In the genomic region with DNA sequence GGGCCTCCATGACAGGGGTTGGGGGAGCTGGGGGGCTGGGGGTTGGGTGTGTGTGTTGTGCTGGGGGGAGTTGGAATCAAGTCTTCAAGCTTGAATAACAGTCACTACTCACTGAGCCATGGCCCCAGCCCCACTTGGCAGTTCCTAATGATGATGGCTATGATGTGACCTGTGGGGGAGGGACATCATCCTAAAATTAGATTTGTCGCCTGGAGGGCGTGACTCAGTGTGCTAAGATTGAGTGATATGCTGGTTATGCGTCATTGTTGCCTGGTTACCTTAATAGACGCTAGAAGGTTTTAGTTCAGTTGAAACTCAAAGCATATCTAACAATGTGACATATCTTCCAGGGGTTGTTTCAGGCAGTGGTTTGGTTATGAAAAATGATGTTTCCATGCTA, we compare ENCODE assay signal across 16 mouse cellular contexts. TPM values are rescaled to one million over a fixed set of nuclear protein-coding genes. Genes with fewer than 3 reads are reported as not detected.
DNase-seq lines count a peak whose midpoint lies in the region; ATAC-seq lines count a peak whose summit lies in the region.
"Had no signal": no experiment of that assay in that cellular context is flagged by ENCODE, and none has a peak within 500 bp of the region (broad histone marks: within the 10 kb centered on the region; RNA-seq: fewer than 3 reads in every experiment).

No protein-coding gene starts in this region.

- ATAC-seq in hindbrain, embryonic 14.5 days (ENCODE audit: low FRiP score), result no peak

- H3K4me3 ChIP-seq in hindbrain, embryonic 14.5 days (replicated peaks; ENCODE audit: low read length), result no peak overlapping the region
- H3K4me3 ChIP-seq: embryonic facial prominence, embryonic 12.5 days; liver, embryonic 15.5 days had no signal

- H3K9ac ChIP-seq in hindbrain, embryonic 14.5 days, result no peak overlapping the region
- H3K9ac ChIP-seq: embryonic facial prominence, embryonic 12.5 days; liver, embryonic 15.5 days had no signal

- no peaks in the 10 kb centered on the region for H3K9me3 ChIP-seq in hindbrain, embryonic 14.5 days (ENCODE audit: control insufficient read depth, low read length)
- H3K9me3 ChIP-seq: embryonic facial prominence, embryonic 12.5 days; liver, embryonic 15.5 days had no signal

- no peaks in the 10 kb centered on the region for H3K27me3 ChIP-seq in hindbrain, embryonic 14.5 days (ENCODE audit: control insufficient read depth, insufficient read depth, low read length)
- H3K27me3 ChIP-seq: embryonic facial prominence, embryonic 12.5 days; liver, embryonic 15.5 days had no signal

- no peaks in the 10 kb centered on the region for H3K4me1 ChIP-seq in hindbrain, embryonic 14.5 days (replicated peaks; ENCODE audit: control insufficient read depth, insufficient read depth, low read length)
- H3K4me1 ChIP-seq: embryonic facial prominence, embryonic 12.5 days; liver, embryonic 15.5 days had no signal

- DNase-seq in gastrocnemius, postnatal 25 days, result peak; percentile 28
- no peak for DNase-seq in gastrocnemius, postnatal 14 days
- peak; percentile 48 for DNase-seq in CD4-positive, CD25-positive, alpha-beta regulatory T cell, adult 2 months (ENCODE audit: low read depth, low spot score)
- DNase-seq in adrenal gland, postnatal 10 days, result peak; percentile 46
- peak; percentile 24 to 60 for DNase-seq in heart, postnatal 10 days
- DNase-seq in hindbrain, embryonic 14.5 days (ENCODE audit: low spot score), result no peak
- DNase-seq in layer of hippocampus, postnatal 14 days (ENCODE audit: low spot score in 2 of 2), result no peak
- DNase-seq in cerebellum, adult 11-12 months, result no peak
- DNase-seq: cerebellum, postnatal 10 days; kidney, adult 2 months; left cerebral cortex, postnatal 4 days; right cerebral cortex, postnatal 4 days had no signal

- 83% methylated on average over 4 of the region's 4 CpGs for WGBS in hindbrain, embryonic 14.5 days

- H3K4me2 ChIP-seq in hindbrain, embryonic 14.5 days (replicated peaks), result no peak overlapping the region
- H3K4me2 ChIP-seq: embryonic facial prominence, embryonic 12.5 days; liver, embryonic 15.5 days had no signal

- no peak overlapping the region for H3K27ac ChIP-seq in hindbrain, embryonic 14.5 days
- H3K27ac ChIP-seq: embryonic facial prominence, embryonic 12.5 days; liver, embryonic 15.5 days; macrophage had no signal

- intact Hi-C loops in gastrocnemius, postnatal 14 days (cut with DNase I; ENCODE audit: low total_unique reads), result no loop called here
- intact Hi-C loops in heart, postnatal 10 days (cut with DNase I), result no loop called here

- peaks cover 72% of the 10 kb centered on the region for H3K36me3 ChIP-seq in hindbrain, embryonic 14.5 days (replicated peaks; ENCODE audit: control insufficient read depth, insufficient read depth)

RNA-seq across cellular contexts. Expression of a gene that starts 11.7 kb away (rescaled TPM):
- 10 to 100 TPM; 22.7 to 22.8 TPM for total RNA-seq in gastrocnemius, postnatal 25 days (2021)
- total RNA-seq in gastrocnemius, postnatal 14 days (2021), result 10 to 100 TPM; 21.2 to 24.9 TPM
- 10 to 100 TPM; 47.3 to 56.3 TPM for total RNA-seq in adrenal gland, postnatal 10 days (2021)
- 10 to 100 TPM; 46.6 to 52.4 TPM for total RNA-seq in heart, postnatal 10 days (2021)
- polyA plus RNA-seq in hindbrain, embryonic 14.5 days (2014; fragmentation: Nextera tagmentation; extraction: Ambion mirVana), result 42.8 and 50.3 TPM in 2 replicates
- 10 to 100 TPM; 31.4 to 33.1 TPM for total RNA-seq in layer of hippocampus, postnatal 14 days (2021)

RNA-seq across cellular contexts. Expression of a gene that starts 41.3 kb away (rescaled TPM):
- under 1 TPM in 1 of 2 experiments, not detected in 1; 0.28 TPM for total RNA-seq in gastrocnemius, postnatal 25 days (2021)
- under 1 TPM; 0.16 to 0.23 TPM for total RNA-seq in gastrocnemius, postnatal 14 days (2021)
- total RNA-seq in adrenal gland, postnatal 10 days (2021), result 1 to 10 TPM; 2.0 to 3.1 TPM
- total RNA-seq in heart, postnatal 10 days (2021), result under 1 TPM; 0.31 to 0.37 TPM
- 0.90 and 1.5 TPM in 2 replicates for polyA plus RNA-seq in hindbrain, embryonic 14.5 days (2014; fragmentation: Nextera tagmentation; extraction: Ambion mirVana)
- 1 to 10 TPM; 2.3 to 3.6 TPM for total RNA-seq in layer of hippocampus, postnatal 14 days (2021)
- total RNA-seq: heart, postnatal 36 days had no signal

Comparison
In these comparisons a context has a peak if more than half of its experiments do, and no peak if none do; other contexts are left out.
1. DNase-seq: peak in gastrocnemius, postnatal 25 days (single experiment), CD4-positive, CD25-positive, alpha-beta regulatory T cell, adult 2 months (single experiment), adrenal gland, postnatal 10 days (single experiment) and heart, postnatal 10 days (2 of 2); none in gastrocnemius, postnatal 14 days (single experiment), hindbrain, embryonic 14.5 days (single experiment), layer of hippocampus, postnatal 14 days (0 of 2) and cerebellum, adult 11-12 months (single experiment).